Mouse (Mus musculus): ENCODE results near the gene Zfp940.

Gene Zfp940

GRCm38 (mm10) chr7:29792906-29793305 is 60.6 kb downstream of the Zfp940 start:
- no peak for DNase-seq

- no peak for DNase-seq
Observed at GRCm38 (mm10) chr7:29785888-29786287, 67.6 kb downstream of the Zfp940 start.

- DNase-seq = no peak
Observed at GRCm38 (mm10) chr7:29785023-29785422, 68.4 kb downstream of the Zfp940 start.

- DNase-seq = peak; percentile 81
Observed at GRCm38 (mm10) chr7:29783871-29784551, 69.5 kb downstream of the Zfp940 start, which contains the start of gene Zfp30. Zfp30 (plus strand) TSS chr7:29783998.

Measured in kidney, adult 9 months (tissue).